Mouse (Mus musculus): ENCODE measurements at regions not wholly inside any gene's neighbourhood (a gene's known extent, or its start where the extent isn't known, plus 50 kb on each side); places are given as distances from the start of the nearest gene placed in this dataset.

GRCm38 (mm10) chr4:34302504-34303108 is 248.1 kb upstream of the Akirin2 start:
- H3K4me1 ChIP-seq (ENCODE audit: control insufficient read depth, insufficient read depth, low read length) = no peaks in the 10 kb centered on the region
- 43% methylated on average over 4 of the region's 4 CpGs for WGBS
- H3K4me2 ChIP-seq (ENCODE audit: low read depth, low read length) = no peak overlapping the region
- no peaks in the 10 kb centered on the region for H3K36me3 ChIP-seq (ENCODE audit: control insufficient read depth, insufficient read depth, low read length)
- no peaks in the 10 kb centered on the region for H3K9me3 ChIP-seq (replicated peaks; ENCODE audit: control insufficient read depth, low read length)
- H3K27ac ChIP-seq (ENCODE audit: low read length) = no peak overlapping the region
- no peak overlapping the region for H3K9ac ChIP-seq (ENCODE audit: low read length)
- no peak overlapping the region for H3K4me3 ChIP-seq (replicated peaks; ENCODE audit: low read length)
- no peak for ATAC-seq (ENCODE audit: insufficient read depth, low FRiP score)
- no peaks in the 10 kb centered on the region for H3K27me3 ChIP-seq (ENCODE audit: control insufficient read depth, insufficient read depth, low read length)

GRCm38 (mm10) chr4:34308921-34309563 is 241.7 kb upstream of the Akirin2 start:
- no peak overlapping the region for H3K4me2 ChIP-seq (ENCODE audit: low read depth, low read length)
- ATAC-seq (ENCODE audit: insufficient read depth, low FRiP score) = no peak
- no peak overlapping the region for H3K4me3 ChIP-seq (replicated peaks; ENCODE audit: low read length)
- no peaks in the 10 kb centered on the region for H3K36me3 ChIP-seq (ENCODE audit: control insufficient read depth, insufficient read depth, low read length)
- WGBS = 64% methylated on average over 8 of the region's 8 CpGs
- 0 out of 2 replicates have a peak, but pooled peaks cover 2% of the 10 kb centered on the region for H3K4me1 ChIP-seq (ENCODE audit: control insufficient read depth, insufficient read depth, low read length)
- H3K9ac ChIP-seq (ENCODE audit: low read length) = no peak overlapping the region
- no peaks in the 10 kb centered on the region; the same call in 1 of the 2 replicates for H3K9me3 ChIP-seq (replicated peaks; ENCODE audit: control insufficient read depth, low read length)
- H3K27ac ChIP-seq (ENCODE audit: low read length) = no peak overlapping the region
- H3K27me3 ChIP-seq (ENCODE audit: control insufficient read depth, insufficient read depth, low read length) = no peaks in the 10 kb centered on the region

- 0 out of 2 replicates have a peak, but pooled peaks cover 2% of the 10 kb centered on the region for H3K4me1 ChIP-seq (ENCODE audit: control insufficient read depth, insufficient read depth, low read length)
- no peak overlapping the region for H3K4me2 ChIP-seq (ENCODE audit: low read depth, low read length)
- no peak overlapping the region for H3K4me3 ChIP-seq (replicated peaks; ENCODE audit: low read length)
- H3K9me3 ChIP-seq (replicated peaks; ENCODE audit: control insufficient read depth, low read length) = no peaks in the 10 kb centered on the region; the same call in 1 of the 2 replicates
- H3K36me3 ChIP-seq (ENCODE audit: control insufficient read depth, insufficient read depth, low read length) = no peaks in the 10 kb centered on the region
- WGBS = 27% methylated on average over 5 of the region's 5 CpGs
- H3K9ac ChIP-seq (ENCODE audit: low read length) = no peak overlapping the region
- no peaks in the 10 kb centered on the region for H3K27me3 ChIP-seq (ENCODE audit: control insufficient read depth, insufficient read depth, low read length)
- peak; percentile 33; the same call in 1 of the 2 replicates for ATAC-seq (ENCODE audit: insufficient read depth, low FRiP score)
- H3K27ac ChIP-seq (ENCODE audit: low read length) = no peak overlapping the region
Observed at GRCm38 (mm10) chr4:34310061-34310642, 240.6 kb upstream of the Akirin2 start.

GRCm38 (mm10) chr4:34315848-34316247 is 234.9 kb upstream of the Akirin2 start:
- Histone ChIP-seq H3K27ac (ENCODE audit: low read length) (peak overlapping the region; percentile 50), H3K4me2 (ENCODE audit: low read depth, low read length) (peak overlapping the region; percentile 4; the same call in 1 of the 2 replicates), H3K4me1 (ENCODE audit: control insufficient read depth, insufficient read depth, low read length) (peaks cover 7% of the 10 kb centered on the region; the same call in 1 of the 2 replicates), H3K4me3 (replicated peaks; ENCODE audit: low read length) (no peak overlapping the region), H3K9ac (ENCODE audit: low read length) (no peak overlapping the region), H3K9me3 (replicated peaks; ENCODE audit: control insufficient read depth, low read length) (no peaks in the 10 kb centered on the region; the same call in 1 of the 2 replicates), H3K27me3 (ENCODE audit: control insufficient read depth, insufficient read depth, low read length) (no peaks in the 10 kb centered on the region), H3K36me3 (ENCODE audit: control insufficient read depth, insufficient read depth, low read length) (no peaks in the 10 kb centered on the region)
- 39% methylated on average over 5 of the region's 5 CpGs for WGBS
- peak; percentile 53; the same call in 1 of the 2 replicates for ATAC-seq (ENCODE audit: insufficient read depth, low FRiP score)

GRCm38 (mm10) chr4:34322841-34323240 is 227.9 kb upstream of the Akirin2 start:
- Histone ChIP-seq H3K9me3 (replicated peaks; ENCODE audit: control insufficient read depth, low read length) (no peaks in the 10 kb centered on the region), H3K4me2 (ENCODE audit: low read depth, low read length) (no peak overlapping the region), H3K4me3 (replicated peaks; ENCODE audit: low read length) (no peak overlapping the region), H3K9ac (ENCODE audit: low read length) (no peak overlapping the region), H3K27me3 (ENCODE audit: control insufficient read depth, insufficient read depth, low read length) (no peaks in the 10 kb centered on the region), H3K4me1 (ENCODE audit: control insufficient read depth, insufficient read depth, low read length) (no peaks in the 10 kb centered on the region), H3K27ac (ENCODE audit: low read length) (no peak overlapping the region), H3K36me3 (ENCODE audit: control insufficient read depth, insufficient read depth, low read length) (no peaks in the 10 kb centered on the region)
- no peak for ATAC-seq (ENCODE audit: insufficient read depth, low FRiP score)
- WGBS = 56% methylated on average over 3 of the region's 3 CpGs

GRCm38 (mm10) chr4:34328151-34328785 is 222.5 kb upstream of the Akirin2 start:
- H3K4me1 ChIP-seq (ENCODE audit: control insufficient read depth, insufficient read depth, low read length) = no peaks in the 10 kb centered on the region
- H3K27me3 ChIP-seq (ENCODE audit: control insufficient read depth, insufficient read depth, low read length) = no peaks in the 10 kb centered on the region
- no peak overlapping the region for H3K27ac ChIP-seq (ENCODE audit: low read length)
- WGBS = 59% methylated on average over 19 of the region's 19 CpGs
- H3K4me3 ChIP-seq (replicated peaks; ENCODE audit: low read length) = no peak overlapping the region
- no peak for ATAC-seq (ENCODE audit: insufficient read depth, low FRiP score)
- no peak overlapping the region for H3K9ac ChIP-seq (ENCODE audit: low read length)
- H3K4me2 ChIP-seq (ENCODE audit: low read depth, low read length) = 0 out of 2 replicates have a peak overlapping the region, but pooled peaks have one; percentile 2
- H3K9me3 ChIP-seq (replicated peaks; ENCODE audit: control insufficient read depth, low read length) = no peaks in the 10 kb centered on the region
- H3K36me3 ChIP-seq (ENCODE audit: control insufficient read depth, insufficient read depth, low read length) = no peaks in the 10 kb centered on the region

GRCm38 (mm10) chr4:34336971-34337797 is 213.6 kb upstream of the Akirin2 start:
- no peak overlapping the region for H3K9ac ChIP-seq (ENCODE audit: low read length)
- H3K4me2 ChIP-seq (ENCODE audit: low read depth, low read length) = no peak overlapping the region
- H3K27ac ChIP-seq (ENCODE audit: low read length) = no peak overlapping the region
- no peaks in the 10 kb centered on the region for H3K36me3 ChIP-seq (ENCODE audit: control insufficient read depth, insufficient read depth, low read length)
- no peaks in the 10 kb centered on the region for H3K9me3 ChIP-seq (replicated peaks; ENCODE audit: control insufficient read depth, low read length)
- H3K27me3 ChIP-seq (ENCODE audit: control insufficient read depth, insufficient read depth, low read length) = no peaks in the 10 kb centered on the region
- 0 out of 2 replicates have a peak, but pooled peaks cover 4% of the 10 kb centered on the region for H3K4me1 ChIP-seq (ENCODE audit: control insufficient read depth, insufficient read depth, low read length)
- 43% methylated on average over 14 of the region's 14 CpGs for WGBS
- H3K4me3 ChIP-seq (replicated peaks; ENCODE audit: low read length) = no peak overlapping the region
- ATAC-seq (ENCODE audit: insufficient read depth, low FRiP score) = no peak

- WGBS = 75% methylated on average over 13 of the region's 13 CpGs
- H3K4me3 ChIP-seq (replicated peaks; ENCODE audit: low read length) = no peak overlapping the region
- no peak overlapping the region for H3K4me2 ChIP-seq (ENCODE audit: low read depth, low read length)
- H3K27ac ChIP-seq (ENCODE audit: low read length) = no peak overlapping the region
- H3K9me3 ChIP-seq (replicated peaks; ENCODE audit: control insufficient read depth, low read length) = no peaks in the 10 kb centered on the region
- H3K4me1 ChIP-seq (ENCODE audit: control insufficient read depth, insufficient read depth, low read length) = 0 out of 2 replicates have a peak, but pooled peaks cover 4% of the 10 kb centered on the region
- no peaks in the 10 kb centered on the region for H3K36me3 ChIP-seq (ENCODE audit: control insufficient read depth, insufficient read depth, low read length)
- ATAC-seq (ENCODE audit: insufficient read depth, low FRiP score) = no peak
- H3K9ac ChIP-seq (ENCODE audit: low read length) = no peak overlapping the region
- no peaks in the 10 kb centered on the region for H3K27me3 ChIP-seq (ENCODE audit: control insufficient read depth, insufficient read depth, low read length)
Observed at GRCm38 (mm10) chr4:34337852-34338251, 212.9 kb upstream of the Akirin2 start.

All from stomach, embryonic 16.5 days (tissue).